Mouse (Mus musculus): ENCODE results near the gene Fam71f1. TPM values are rescaled to one million over a fixed set of nuclear protein-coding genes. Genes with fewer than 3 reads are reported as not detected.
"Not testable (repeated sequence)": the region's sequence is repeated elsewhere in the genome, so short reads cannot be mapped to it uniquely, and the experiment has no call there.

The Fam71f1 gene
- polyA plus RNA-seq, 1 experiment from 2014 or later = 0.18 TPM

DNA sequence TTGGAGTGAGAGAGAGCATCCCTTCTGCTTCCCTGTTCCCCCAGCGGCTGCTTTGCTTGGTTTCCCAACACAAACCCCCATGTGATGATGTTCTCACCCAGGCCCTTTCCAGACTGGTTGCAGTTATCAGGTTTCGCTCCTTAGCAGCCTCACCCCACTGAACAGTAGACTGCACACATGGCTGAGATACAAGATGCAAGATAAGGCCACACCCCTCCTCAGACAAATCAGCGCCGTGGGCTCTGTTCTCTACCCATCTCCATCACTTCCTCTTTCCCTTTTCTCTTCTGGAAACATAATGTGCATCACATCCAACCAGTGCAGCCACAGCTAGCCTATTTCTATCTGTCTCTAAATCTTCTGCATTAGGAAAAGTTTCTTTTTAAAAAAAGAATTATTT lies 10.6 kb downstream of the Fam71f1 start:
- Histone ChIP-seq H3K36me3 (no peaks in the 10 kb centered on the region), H3K27ac (ENCODE audit: poor library complexity, severe bottlenecking) (no peak overlapping the region), H3K9ac (no peak overlapping the region), H3K9me3 (replicated peaks) (no peaks in the 10 kb centered on the region), H3K27me3 (replicated peaks) (no peaks in the 10 kb centered on the region), H3K4me1 (replicated peaks) (no peaks in the 10 kb centered on the region), H3K4me3 (no peak overlapping the region), H3K4me2 (no peak overlapping the region)
- WGBS = 41% methylated on average over 4 of the region's 4 CpGs
- ATAC-seq (ENCODE audit: insufficient number of reproducible peaks, low FRiP score) = no peak

DNA sequence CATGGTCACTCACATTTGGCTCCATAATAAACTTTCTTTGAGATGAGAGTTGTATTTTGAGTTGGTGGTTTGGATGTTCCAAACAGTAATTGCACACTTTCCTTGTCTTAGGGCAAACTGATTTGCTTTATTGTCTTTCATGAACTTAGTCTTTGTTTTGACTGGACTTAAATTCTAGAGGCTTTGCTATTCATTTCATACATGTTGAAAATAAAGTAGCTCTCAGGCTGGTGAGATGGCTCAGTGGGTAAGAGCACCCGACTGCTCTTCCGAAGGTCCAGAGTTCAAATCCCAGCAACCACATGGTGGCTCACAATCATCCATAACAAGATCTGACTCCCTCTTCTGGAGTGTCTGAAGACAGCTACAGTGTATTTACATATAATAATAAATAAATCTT lies 27.6 kb downstream of the Fam71f1 start:
- not testable (repeated sequence) for H3K4me3 ChIP-seq; H3K9ac ChIP-seq; H3K9me3 ChIP-seq (replicated peaks); H3K36me3 ChIP-seq; H3K27ac ChIP-seq (ENCODE audit: poor library complexity, severe bottlenecking); H3K27me3 ChIP-seq (replicated peaks); ATAC-seq (ENCODE audit: insufficient number of reproducible peaks, low FRiP score); H3K4me2 ChIP-seq
- WGBS = 92% methylated on average over 2 of the region's 2 CpGs
- H3K4me1 ChIP-seq (replicated peaks) = peaks cover 21% of the 10 kb centered on the region

DNA sequence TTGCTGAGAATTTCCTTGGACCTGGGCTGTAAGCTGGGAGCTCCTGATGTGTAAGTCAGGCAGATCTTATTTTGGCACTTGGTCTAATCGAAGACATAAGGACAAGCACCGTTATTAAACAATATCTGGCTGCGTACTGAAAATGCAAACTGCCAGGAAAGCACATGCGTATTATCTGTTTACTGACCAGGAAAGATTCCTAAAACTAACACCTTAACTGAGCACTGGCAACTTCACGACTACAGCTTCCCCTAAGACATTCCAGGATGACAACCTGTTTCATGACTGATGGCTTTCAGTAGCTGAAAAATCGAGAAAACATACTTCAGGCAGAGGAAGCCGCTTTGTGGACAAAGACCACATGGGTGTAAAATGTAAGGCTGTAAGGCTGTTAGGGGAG lies 28.2 kb downstream of the Fam71f1 start:
- Histone ChIP-seq H3K9me3 (replicated peaks) (no peaks in the 10 kb centered on the region), H3K4me3 (peak overlapping the region; percentile 95), H3K27me3 (replicated peaks) (no peaks in the 10 kb centered on the region), H3K9ac (peak overlapping the region; percentile 78), H3K36me3 (no peaks in the 10 kb centered on the region), H3K4me2 (peak overlapping the region; percentile 72), H3K4me1 (replicated peaks) (peaks cover 27% of the 10 kb centered on the region), H3K27ac (ENCODE audit: poor library complexity, severe bottlenecking) (peak overlapping the region; percentile 96)
- ATAC-seq (ENCODE audit: insufficient number of reproducible peaks, low FRiP score) = no peak
- WGBS = 35% methylated on average over 7 of the region's 7 CpGs

DNA sequence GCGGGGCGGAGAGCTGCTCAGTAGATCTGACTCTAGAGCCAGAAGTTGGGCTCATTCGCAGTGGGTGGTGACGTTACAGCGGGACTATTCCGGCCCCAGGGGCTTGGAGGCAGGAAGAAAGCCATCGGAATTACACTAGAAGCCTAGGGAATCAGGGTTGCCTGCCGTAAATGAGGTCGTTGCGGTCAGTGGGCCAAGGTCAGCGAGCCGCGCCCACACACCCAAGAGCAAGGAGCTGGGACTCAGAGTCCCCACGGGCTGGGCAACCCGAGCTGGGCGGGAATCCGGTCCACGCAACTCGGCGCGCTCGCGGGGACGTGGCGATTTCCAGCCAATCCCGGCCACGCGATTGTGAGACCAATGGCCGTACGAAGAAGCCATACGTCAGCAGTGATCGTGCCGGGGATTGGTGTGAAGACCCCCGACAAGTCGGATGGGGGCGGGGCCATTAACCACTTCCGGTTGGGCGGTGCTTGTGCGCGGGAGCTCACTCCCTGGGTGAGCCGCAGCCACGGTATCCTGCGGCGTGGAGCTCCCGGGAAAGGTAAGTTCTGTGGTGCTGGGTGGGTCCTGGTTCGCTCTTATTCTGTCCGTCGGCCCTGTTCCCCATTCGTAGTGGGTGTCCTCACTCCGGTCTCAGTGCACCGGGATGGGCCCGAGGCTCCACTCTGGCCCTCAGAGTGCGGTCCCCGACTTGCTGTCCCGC lies 28.9 kb downstream of the Fam71f1 start, which contains the start of gene Calu:
Calu (plus strand) TSS at position 405 of the 706 bp plus-strand sequence.
- no peaks in the 10 kb centered on the region for H3K27me3 ChIP-seq (replicated peaks)
- H3K4me3 ChIP-seq = peak within 1 kb of the TSS; percentile 95
- peak; percentile 99 for ATAC-seq (ENCODE audit: insufficient number of reproducible peaks, low FRiP score)
- WGBS = under 1% methylated on average over 55 of the region's 55 CpGs
- H3K9me3 ChIP-seq (replicated peaks) = no peaks in the 10 kb centered on the region
- peak within 1 kb of the TSS; percentile 93 for H3K9ac ChIP-seq
- peaks cover 32% of the 10 kb centered on the region for H3K4me1 ChIP-seq (replicated peaks)
- no peaks in the 10 kb centered on the region for H3K36me3 ChIP-seq
- peak within 1 kb of the TSS; percentile 72 for H3K4me2 ChIP-seq
- peak within 1 kb of the TSS; percentile 96 for H3K27ac ChIP-seq (ENCODE audit: poor library complexity, severe bottlenecking)

DNA sequence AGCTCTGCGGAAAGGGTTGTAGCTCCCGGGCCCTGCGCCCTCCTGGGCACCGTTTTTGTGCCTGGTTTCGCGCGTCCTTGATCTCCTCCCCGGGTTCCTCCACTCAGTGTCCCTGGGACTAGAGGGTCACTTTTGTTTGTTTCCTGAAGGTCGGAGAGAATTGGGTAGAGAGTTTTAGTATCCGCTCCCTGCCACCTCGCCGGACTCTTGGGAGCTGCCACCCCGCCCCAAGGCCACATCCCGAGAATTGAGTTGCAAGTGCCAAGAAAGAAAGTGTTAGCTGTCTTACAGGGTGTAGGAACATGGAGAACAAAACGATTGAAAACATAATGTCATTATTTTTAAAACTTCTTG lies 29.4 kb downstream of the Fam71f1 start:
- H3K9ac ChIP-seq = peak overlapping the region; percentile 93
- no peaks in the 10 kb centered on the region for H3K27me3 ChIP-seq (replicated peaks)
- ATAC-seq (ENCODE audit: insufficient number of reproducible peaks, low FRiP score) = peak; percentile 0; the same call in 1 of the 2 replicates
- peak overlapping the region; percentile 72 for H3K4me2 ChIP-seq
- WGBS = under 1% methylated on average over 15 of the region's 15 CpGs
- peaks cover 37% of the 10 kb centered on the region for H3K4me1 ChIP-seq (replicated peaks)
- H3K27ac ChIP-seq (ENCODE audit: poor library complexity, severe bottlenecking) = peak overlapping the region; percentile 82
- no peaks in the 10 kb centered on the region for H3K9me3 ChIP-seq (replicated peaks)
- peak overlapping the region; percentile 95 for H3K4me3 ChIP-seq
- H3K36me3 ChIP-seq = no peaks in the 10 kb centered on the region

DNA sequence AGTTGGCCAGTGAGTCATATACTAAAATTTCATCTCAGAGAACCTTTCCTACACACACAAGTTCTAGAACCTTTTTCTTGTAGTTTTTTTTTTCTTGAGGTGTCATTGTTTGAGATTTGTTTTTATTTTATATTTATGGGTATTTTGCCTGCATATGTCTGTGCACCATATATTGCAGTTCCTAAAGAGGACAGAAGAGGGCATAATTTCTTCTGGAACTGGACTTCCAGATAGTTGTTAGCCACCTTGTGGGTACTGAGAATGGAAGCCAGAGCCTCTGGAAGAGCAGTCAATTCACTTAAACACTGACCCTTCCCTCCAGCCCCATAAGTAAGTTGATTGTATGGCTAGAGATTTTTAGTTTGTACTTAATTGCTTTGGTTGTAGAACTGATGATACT lies 32.7 kb downstream of the Fam71f1 start:
- Histone ChIP-seq H3K4me2 (no peak overlapping the region), H3K27me3 (replicated peaks) (no peaks in the 10 kb centered on the region), H3K9me3 (replicated peaks) (no peaks in the 10 kb centered on the region), H3K4me1 (replicated peaks) (peaks cover 50% of the 10 kb centered on the region), H3K9ac (no peak overlapping the region), H3K4me3 (no peak overlapping the region), H3K27ac (ENCODE audit: poor library complexity, severe bottlenecking) (no peak overlapping the region), H3K36me3 (peaks cover 4% of the 10 kb centered on the region)
- no peak for ATAC-seq (ENCODE audit: insufficient number of reproducible peaks, low FRiP score)

DNA sequence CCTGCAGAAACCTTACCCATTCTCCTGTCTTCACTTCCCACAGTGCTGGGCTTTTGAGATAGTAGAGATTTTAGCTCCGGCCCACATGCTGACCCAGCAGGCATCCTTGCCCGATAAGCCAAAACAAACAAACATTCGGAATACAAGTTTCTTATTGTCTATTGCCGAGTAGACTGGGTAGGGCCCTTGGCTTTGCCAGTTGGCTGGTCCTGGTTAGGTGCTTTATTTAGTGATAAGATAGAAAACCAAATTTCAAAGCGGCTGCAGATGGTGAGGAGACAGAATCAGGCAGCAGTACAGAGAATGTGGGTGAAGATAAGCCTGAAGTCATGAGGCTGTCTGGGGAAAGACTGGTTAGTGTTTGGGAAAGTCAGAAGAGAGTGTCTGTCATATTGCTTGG lies 33.9 kb downstream of the Fam71f1 start:
- Histone ChIP-seq H3K4me1 (replicated peaks) (peaks cover 45% of the 10 kb centered on the region), H3K36me3 (peaks cover 15% of the 10 kb centered on the region), H3K4me2 (peak overlapping the region; percentile 59), H3K27ac (ENCODE audit: poor library complexity, severe bottlenecking) (peak overlapping the region; percentile 73), H3K27me3 (replicated peaks) (no peaks in the 10 kb centered on the region), H3K9me3 (replicated peaks) (no peaks in the 10 kb centered on the region), H3K4me3 (peak overlapping the region; percentile 17; the same call in 1 of the 2 replicates), H3K9ac (no peak overlapping the region)
- WGBS = 4% methylated on average over 5 of the region's 5 CpGs
- ATAC-seq (ENCODE audit: insufficient number of reproducible peaks, low FRiP score) = no peak

DNA sequence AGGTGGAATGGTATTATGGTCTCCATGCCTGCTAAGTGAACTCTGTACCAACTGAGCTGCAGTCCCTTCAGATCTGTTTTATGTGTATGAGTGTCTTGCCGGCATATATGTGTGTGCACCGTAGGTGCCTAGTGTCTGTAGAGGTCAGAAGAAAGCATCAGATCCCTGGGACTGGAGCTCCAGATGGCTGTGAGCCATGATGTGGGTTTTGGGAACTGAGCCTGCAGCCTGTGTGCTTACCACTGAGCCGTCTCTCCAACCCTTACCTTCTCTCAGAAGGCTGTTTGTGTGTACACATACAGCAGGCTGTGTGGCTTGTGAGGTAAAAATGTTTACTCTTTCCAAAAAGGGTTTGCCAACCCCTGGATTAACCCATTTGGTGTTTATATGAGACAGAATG lies 40.4 kb downstream of the Fam71f1 start:
- WGBS = 86% methylated on average over 3 of the region's 3 CpGs
- Histone ChIP-seq H3K4me1 (replicated peaks) (peaks cover 27% of the 10 kb centered on the region), H3K36me3 (peaks cover 44% of the 10 kb centered on the region), H3K9ac (no peak overlapping the region), H3K9me3 (replicated peaks) (no peaks in the 10 kb centered on the region), H3K27ac (ENCODE audit: poor library complexity, severe bottlenecking) (no peak overlapping the region), H3K4me3 (no peak overlapping the region), H3K4me2 (no peak overlapping the region), H3K27me3 (replicated peaks) (no peaks in the 10 kb centered on the region)
- ATAC-seq (ENCODE audit: insufficient number of reproducible peaks, low FRiP score) = no peak

DNA sequence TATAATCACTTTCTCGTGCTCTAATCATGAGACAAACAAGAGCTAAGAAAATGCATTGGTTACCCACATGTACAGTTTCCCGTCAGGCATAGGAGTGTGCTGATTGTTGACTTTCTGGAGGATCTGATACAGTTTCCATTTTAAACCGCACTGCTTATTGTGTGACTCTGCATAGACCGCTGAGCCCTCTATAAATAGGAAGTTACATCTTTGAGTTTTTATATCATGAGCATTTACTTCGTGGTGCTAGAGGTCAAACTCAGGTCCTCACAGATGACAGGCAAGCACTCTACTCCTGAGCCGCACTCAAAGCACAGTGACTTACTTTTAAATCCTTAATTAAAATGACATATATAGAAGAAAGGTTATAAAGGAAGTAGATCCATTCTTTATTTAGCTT lies 41.3 kb downstream of the Fam71f1 start:
- Histone ChIP-seq H3K9ac (no peak overlapping the region), H3K4me2 (peak overlapping the region; percentile 6; the same call in 1 of the 2 replicates), H3K9me3 (replicated peaks) (no peaks in the 10 kb centered on the region), H3K27me3 (replicated peaks) (no peaks in the 10 kb centered on the region), H3K4me1 (replicated peaks) (peaks cover 24% of the 10 kb centered on the region), H3K4me3 (no peak overlapping the region), H3K27ac (ENCODE audit: poor library complexity, severe bottlenecking) (peak overlapping the region; percentile 55), H3K36me3 (peaks cover 47% of the 10 kb centered on the region)
- 43% methylated on average over 6 of the region's 6 CpGs for WGBS
- ATAC-seq (ENCODE audit: insufficient number of reproducible peaks, low FRiP score) = no peak

DNA sequence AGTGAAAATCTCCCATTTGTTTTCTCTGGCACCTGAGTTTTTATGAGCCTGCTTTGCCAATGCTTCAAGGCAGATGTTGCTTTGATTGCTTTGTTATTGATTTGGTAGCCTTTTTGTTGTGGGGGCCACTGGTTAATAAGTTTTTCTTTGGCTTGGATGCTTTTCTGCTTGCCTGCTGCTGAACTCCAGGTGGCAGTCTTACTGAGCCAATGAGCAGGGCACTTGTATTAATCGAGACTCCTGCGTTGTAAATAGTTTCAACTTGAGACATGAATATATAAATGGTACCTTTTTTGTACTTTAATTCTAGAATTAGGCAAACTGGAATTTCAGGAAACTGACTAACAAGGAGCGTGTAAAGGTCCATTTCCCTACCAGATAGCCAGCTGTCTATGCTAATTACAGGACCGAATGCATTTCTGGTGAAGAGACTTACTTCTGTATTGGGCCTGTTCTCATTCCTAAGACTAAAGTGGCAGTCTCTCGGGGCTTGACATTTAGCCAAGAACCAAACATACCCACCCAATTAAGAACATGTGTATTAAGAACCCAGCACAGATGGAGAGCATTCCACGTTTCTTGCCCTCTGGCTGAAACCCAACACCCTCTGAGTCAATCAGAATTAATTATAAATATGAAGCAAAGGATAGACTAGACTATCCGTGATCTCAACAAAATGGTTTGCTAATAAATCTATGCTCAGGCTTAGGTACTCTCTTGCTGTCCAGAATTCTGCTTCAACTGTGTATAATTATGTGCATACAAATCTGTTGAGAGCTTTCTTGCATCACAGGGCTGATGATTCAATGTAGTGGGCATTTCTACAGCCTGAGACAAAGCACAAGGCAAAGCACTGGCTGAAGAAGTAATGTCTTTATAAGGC lies 43.5 kb downstream of the Fam71f1 start:
- Histone ChIP-seq H3K27ac (ENCODE audit: poor library complexity, severe bottlenecking) (no peak overlapping the region; the same call in 1 of the 2 replicates), H3K9me3 (replicated peaks) (no peaks in the 10 kb centered on the region), H3K4me1 (replicated peaks) (peaks cover 18% of the 10 kb centered on the region), H3K4me3 (no peak overlapping the region), H3K27me3 (replicated peaks) (no peaks in the 10 kb centered on the region), H3K4me2 (no peak overlapping the region), H3K36me3 (peaks cover 56% of the 10 kb centered on the region), H3K9ac (no peak overlapping the region)
- WGBS = 75% methylated on average over 7 of the region's 7 CpGs
- no peak for ATAC-seq (ENCODE audit: insufficient number of reproducible peaks, low FRiP score)

DNA sequence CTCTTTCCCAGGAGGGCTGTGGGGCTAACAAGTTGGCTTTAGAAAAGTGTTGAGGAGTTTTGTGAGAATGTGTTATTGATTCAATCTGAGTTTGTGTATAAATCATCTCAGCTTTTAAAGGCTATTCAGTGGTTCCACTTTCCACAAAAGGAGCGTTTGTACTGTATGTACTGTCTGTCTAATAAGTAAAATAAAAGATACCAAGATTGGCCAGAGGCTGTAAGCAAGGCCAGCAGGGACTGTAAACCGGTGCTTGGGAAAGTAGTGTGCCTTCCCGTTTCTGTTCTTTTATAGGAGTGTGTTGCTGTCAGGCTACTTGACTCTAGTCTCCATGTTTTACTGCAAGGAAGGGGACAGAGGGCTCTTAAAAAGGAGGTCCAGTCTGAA lies 44.2 kb downstream of the Fam71f1 start:
- Histone ChIP-seq H3K4me2 (no peak overlapping the region), H3K4me3 (no peak overlapping the region), H3K36me3 (peaks cover 55% of the 10 kb centered on the region), H3K9me3 (replicated peaks) (no peaks in the 10 kb centered on the region), H3K27me3 (replicated peaks) (no peaks in the 10 kb centered on the region), H3K4me1 (replicated peaks) (peaks cover 18% of the 10 kb centered on the region), H3K27ac (ENCODE audit: poor library complexity, severe bottlenecking) (no peak overlapping the region), H3K9ac (no peak overlapping the region)
- 86% methylated on average over 3 of the region's 3 CpGs for WGBS
- ATAC-seq (ENCODE audit: insufficient number of reproducible peaks, low FRiP score) = no peak

Data from heart, embryonic 12.5 days (tissue).